Mouse (Mus musculus): ENCODE measurements at regions not wholly inside any gene's neighbourhood (a gene's known extent, or its start where the extent isn't known, plus 50 kb on each side); places are given as distances from the start of the nearest gene placed in this dataset.

- WGBS, result 75% methylated on average over 2 of the region's 2 CpGs
- ATAC-seq (ENCODE audit: insufficient read depth, low FRiP score), result no peak
- Histone ChIP-seq H3K4me3 (replicated peaks; ENCODE audit: low read length) (no peak overlapping the region), H3K4me2 (ENCODE audit: low read depth, low read length) (no peak overlapping the region), H3K36me3 (ENCODE audit: control insufficient read depth, insufficient read depth, low read length) (no peaks in the 10 kb centered on the region), H3K4me1 (ENCODE audit: control insufficient read depth, insufficient read depth, low read length) (no peaks in the 10 kb centered on the region), H3K9ac (ENCODE audit: low read length) (no peak overlapping the region), H3K27me3 (ENCODE audit: control insufficient read depth, insufficient read depth, low read length) (no peaks in the 10 kb centered on the region), H3K9me3 (replicated peaks; ENCODE audit: control insufficient read depth, low read length) (no peaks in the 10 kb centered on the region), H3K27ac (ENCODE audit: low read length) (no peak overlapping the region)
Observed at GRCm38 (mm10) chr3:102336184-102336583, 131.7 kb upstream of the Vangl1 start.

- H3K9me3 ChIP-seq (replicated peaks; ENCODE audit: control insufficient read depth, low read length), result no peaks in the 10 kb centered on the region
- ATAC-seq (ENCODE audit: insufficient read depth, low FRiP score), result no peak
- H3K4me2 ChIP-seq (ENCODE audit: low read depth, low read length), result no peak overlapping the region
- no peaks in the 10 kb centered on the region for H3K4me1 ChIP-seq (ENCODE audit: control insufficient read depth, insufficient read depth, low read length)
- no peaks in the 10 kb centered on the region for H3K27me3 ChIP-seq (ENCODE audit: control insufficient read depth, insufficient read depth, low read length)
- no peak overlapping the region for H3K9ac ChIP-seq (ENCODE audit: low read length)
- no peak overlapping the region for H3K4me3 ChIP-seq (replicated peaks; ENCODE audit: low read length)
- WGBS, result 76% methylated on average over 3 of the region's 3 CpGs
- no peak overlapping the region for H3K27ac ChIP-seq (ENCODE audit: low read length)
- H3K36me3 ChIP-seq (ENCODE audit: control insufficient read depth, insufficient read depth, low read length), result no peaks in the 10 kb centered on the region
Observed at GRCm38 (mm10) chr3:102335146-102335545, 130.7 kb upstream of the Vangl1 start.

- no peak for ATAC-seq (ENCODE audit: insufficient read depth, low FRiP score)
- WGBS, result 62% methylated on average over 3 of the region's 3 CpGs
- Histone ChIP-seq H3K9ac (ENCODE audit: low read length) (no peak overlapping the region), H3K4me2 (ENCODE audit: low read depth, low read length) (no peak overlapping the region), H3K36me3 (ENCODE audit: control insufficient read depth, insufficient read depth, low read length) (no peaks in the 10 kb centered on the region), H3K4me1 (ENCODE audit: control insufficient read depth, insufficient read depth, low read length) (no peaks in the 10 kb centered on the region), H3K4me3 (replicated peaks; ENCODE audit: low read length) (no peak overlapping the region), H3K27ac (ENCODE audit: low read length) (no peak overlapping the region), H3K9me3 (replicated peaks; ENCODE audit: control insufficient read depth, low read length) (no peaks in the 10 kb centered on the region), H3K27me3 (ENCODE audit: control insufficient read depth, insufficient read depth, low read length) (no peaks in the 10 kb centered on the region)
Observed at GRCm38 (mm10) chr3:102332221-102332620, 127.7 kb upstream of the Vangl1 start.

GRCm38 (mm10) chr3:102319331-102319730 lies 114.8 kb upstream of the Vangl1 start:
- H3K36me3 ChIP-seq (ENCODE audit: control insufficient read depth, insufficient read depth, low read length), result no peaks in the 10 kb centered on the region
- H3K4me1 ChIP-seq (ENCODE audit: control insufficient read depth, insufficient read depth, low read length), result no peaks in the 10 kb centered on the region
- no peak overlapping the region for H3K4me3 ChIP-seq (replicated peaks; ENCODE audit: low read length)
- ATAC-seq (ENCODE audit: insufficient read depth, low FRiP score), result no peak
- H3K27ac ChIP-seq (ENCODE audit: low read length), result no peak overlapping the region
- H3K4me2 ChIP-seq (ENCODE audit: low read depth, low read length), result no peak overlapping the region
- 86% methylated on average over 3 of the region's 3 CpGs for WGBS
- no peak overlapping the region for H3K9ac ChIP-seq (ENCODE audit: low read length)
- H3K27me3 ChIP-seq (ENCODE audit: control insufficient read depth, insufficient read depth, low read length), result no peaks in the 10 kb centered on the region
- no peaks in the 10 kb centered on the region for H3K9me3 ChIP-seq (replicated peaks; ENCODE audit: control insufficient read depth, low read length)

GRCm38 (mm10) chr3:102316151-102316550 lies 111.7 kb upstream of the Vangl1 start:
- Histone ChIP-seq H3K4me1 (ENCODE audit: control insufficient read depth, insufficient read depth, low read length) (peaks cover 4% of the 10 kb centered on the region; the same call in 1 of the 2 replicates), H3K4me2 (ENCODE audit: low read depth, low read length) (no peak overlapping the region), H3K27me3 (ENCODE audit: control insufficient read depth, insufficient read depth, low read length) (no peaks in the 10 kb centered on the region), H3K9ac (ENCODE audit: low read length) (no peak overlapping the region), H3K27ac (ENCODE audit: low read length) (no peak overlapping the region), H3K9me3 (replicated peaks; ENCODE audit: control insufficient read depth, low read length) (no peaks in the 10 kb centered on the region), H3K4me3 (replicated peaks; ENCODE audit: low read length) (no peak overlapping the region), H3K36me3 (ENCODE audit: control insufficient read depth, insufficient read depth, low read length) (no peaks in the 10 kb centered on the region)
- no peak for ATAC-seq (ENCODE audit: insufficient read depth, low FRiP score)
- 82% methylated on average over 3 of the region's 3 CpGs for WGBS

GRCm38 (mm10) chr3:102311482-102312225 lies 107.2 kb upstream of the Vangl1 start:
- Histone ChIP-seq H3K27ac (ENCODE audit: low read length) (no peak overlapping the region), H3K27me3 (ENCODE audit: control insufficient read depth, insufficient read depth, low read length) (no peaks in the 10 kb centered on the region), H3K9me3 (replicated peaks; ENCODE audit: control insufficient read depth, low read length) (no peaks in the 10 kb centered on the region), H3K4me3 (replicated peaks; ENCODE audit: low read length) (no peak overlapping the region), H3K36me3 (ENCODE audit: control insufficient read depth, insufficient read depth, low read length) (no peaks in the 10 kb centered on the region), H3K4me2 (ENCODE audit: low read depth, low read length) (no peak overlapping the region), H3K4me1 (ENCODE audit: control insufficient read depth, insufficient read depth, low read length) (peaks cover 8% of the 10 kb centered on the region; the same call in 1 of the 2 replicates), H3K9ac (ENCODE audit: low read length) (no peak overlapping the region)
- ATAC-seq (ENCODE audit: insufficient read depth, low FRiP score), result peak; percentile 51; the same call in 1 of the 2 replicates
- WGBS, result 44% methylated on average over 15 of the region's 15 CpGs

GRCm38 (mm10) chr3:102310243-102310642 lies 105.8 kb upstream of the Vangl1 start:
- Histone ChIP-seq H3K4me2 (ENCODE audit: low read depth, low read length) (peak overlapping the region; percentile 34; the same call in 1 of the 2 replicates), H3K27ac (ENCODE audit: low read length) (peak overlapping the region; percentile 7; the same call in 1 of the 2 replicates), H3K9ac (ENCODE audit: low read length) (no peak overlapping the region), H3K9me3 (replicated peaks; ENCODE audit: control insufficient read depth, low read length) (no peaks in the 10 kb centered on the region), H3K4me3 (replicated peaks; ENCODE audit: low read length) (peak overlapping the region; percentile 14; the same call in 1 of the 2 replicates), H3K27me3 (ENCODE audit: control insufficient read depth, insufficient read depth, low read length) (no peaks in the 10 kb centered on the region), H3K4me1 (ENCODE audit: control insufficient read depth, insufficient read depth, low read length) (peaks cover 8% of the 10 kb centered on the region; the same call in 1 of the 2 replicates), H3K36me3 (ENCODE audit: control insufficient read depth, insufficient read depth, low read length) (no peaks in the 10 kb centered on the region)
- peak; percentile 89 for ATAC-seq (ENCODE audit: insufficient read depth, low FRiP score)
- WGBS, result 51% methylated on average over 9 of the region's 9 CpGs

- H3K4me3 ChIP-seq (replicated peaks; ENCODE audit: low read length), result peak overlapping the region; percentile 14; the same call in 1 of the 2 replicates
- no peak overlapping the region for H3K9ac ChIP-seq (ENCODE audit: low read length)
- no peaks in the 10 kb centered on the region for H3K9me3 ChIP-seq (replicated peaks; ENCODE audit: control insufficient read depth, low read length)
- 26% methylated on average over 9 of the region's 9 CpGs for WGBS
- peak overlapping the region; percentile 7; the same call in 1 of the 2 replicates for H3K27ac ChIP-seq (ENCODE audit: low read length)
- H3K27me3 ChIP-seq (ENCODE audit: control insufficient read depth, insufficient read depth, low read length), result no peaks in the 10 kb centered on the region
- ATAC-seq (ENCODE audit: insufficient read depth, low FRiP score), result peak; percentile 52; the same call in 1 of the 2 replicates
- peaks cover 8% of the 10 kb centered on the region; the same call in 1 of the 2 replicates for H3K4me1 ChIP-seq (ENCODE audit: control insufficient read depth, insufficient read depth, low read length)
- peak overlapping the region; percentile 34; the same call in 1 of the 2 replicates for H3K4me2 ChIP-seq (ENCODE audit: low read depth, low read length)
- no peaks in the 10 kb centered on the region for H3K36me3 ChIP-seq (ENCODE audit: control insufficient read depth, insufficient read depth, low read length)
Observed at GRCm38 (mm10) chr3:102309756-102310155, 105.3 kb upstream of the Vangl1 start.

GRCm38 (mm10) chr3:102307656-102308055 lies 103.2 kb upstream of the Vangl1 start:
- Histone ChIP-seq H3K4me2 (ENCODE audit: low read depth, low read length) (no peak overlapping the region), H3K27me3 (ENCODE audit: control insufficient read depth, insufficient read depth, low read length) (no peaks in the 10 kb centered on the region), H3K27ac (ENCODE audit: low read length) (no peak overlapping the region), H3K9ac (ENCODE audit: low read length) (no peak overlapping the region), H3K9me3 (replicated peaks; ENCODE audit: control insufficient read depth, low read length) (no peaks in the 10 kb centered on the region), H3K4me1 (ENCODE audit: control insufficient read depth, insufficient read depth, low read length) (peaks cover 8% of the 10 kb centered on the region; the same call in 1 of the 2 replicates), H3K4me3 (replicated peaks; ENCODE audit: low read length) (no peak overlapping the region), H3K36me3 (ENCODE audit: control insufficient read depth, insufficient read depth, low read length) (no peaks in the 10 kb centered on the region)
- ATAC-seq (ENCODE audit: insufficient read depth, low FRiP score), result no peak
- 61% methylated on average over 1 of the region's 1 CpGs for WGBS

Data from stomach, embryonic 16.5 days (tissue).